Mouse (Mus musculus) hindbrain, embryonic 10.5 days (tissue): Measurements from ENCODE around the gene Cep152. TPM values are rescaled to one million over a fixed set of nuclear protein-coding genes. Genes with fewer than 3 reads are reported as not detected.

Experiments
- DNase-seq: peaks from one replicate; pipeline ENCODE4 v3.0.0-alpha.2; 2017; ENCODE audit warnings: low spot score
- H3K27ac ChIP-seq: fragments of 300-500 bp; sonication (generic); 2 replicates; pipeline ENCODE4 v1.5.1; 2016; ENCODE audit warnings: mild to moderate bottlenecking, moderate library complexity
- H3K27me3 ChIP-seq: fragments of 300-500 bp; sonication (generic); 2 replicates; pipeline ENCODE4 v1.6.1; 2016; ENCODE audit warnings: mild to moderate bottlenecking; ENCODE audit not compliant: poor library complexity, insufficient read depth, severe bottlenecking
- H3K36me3 ChIP-seq: fragments of 300-500 bp; sonication (generic); 2 replicates; pipeline ENCODE4 v1.6.1; 2016; ENCODE audit warnings: mild to moderate bottlenecking, moderate library complexity
- H3K4me1 ChIP-seq: fragments of 300-500 bp; sonication (generic); replicated peaks from 2 replicates; pipeline ENCODE4 v1.6.1; 2016; ENCODE audit warnings: mild to moderate bottlenecking
- H3K4me3 ChIP-seq: fragments of 300-500 bp; sonication (generic); 2 replicates; pipeline ENCODE4 v1.5.1; 2016; ENCODE audit warnings: mild to moderate bottlenecking, moderate library complexity
- H3K9me3 ChIP-seq: fragments of 300-500 bp; sonication (generic); 2 replicates; pipeline ENCODE4 v1.6.1; 2016; ENCODE audit warnings: mild to moderate bottlenecking, moderate library complexity
- WGBS: fragments of 180-500 bp; shearing (Covaris S2); methylation state at CpG from one replicate; pipeline ENCODE4 v1.1.7; 2016; 5-methylcytosine and 5-hydroxymethylcytosine counted together
- polyA plus RNA-seq: library from polyadenylated mRNA; unstranded; fragments of >200 nt; fragmentation: Nextera tagmentation; extraction: Ambion mirVana; gene quantifications from 2 replicates; pipeline ENCODE4 v1.2.1, GENCODE M21; 2016

The Cep152 gene
- polyA plus RNA-seq, 1 experiment from 2014 or later: 8.5 TPM

GRCm38 (mm10) chr2:125659823-125660536 is 35.1 kb upstream of the Cep152 start:
- H3K4me3 ChIP-seq: peak overlapping the region; percentile 36
- peak overlapping the region; percentile 35; the same call in 1 of the 2 replicates for H3K27ac ChIP-seq
- 21% methylated on average over 10 of the region's 10 CpGs for WGBS

GRCm38 (mm10) chr2:125655391-125655790 is 30.5 kb upstream of the Cep152 start:
- DNase-seq: no peak
- Histone ChIP-seq H3K36me3 (no peaks in the 10 kb centered on the region), H3K27me3 (0 out of 2 replicates have a peak, but pooled peaks cover under 1% of the 10 kb centered on the region), H3K27ac (no peak overlapping the region), H3K4me1 (peaks cover 7% of the 10 kb centered on the region), H3K4me3 (no peak overlapping the region), H3K9me3 (no peaks in the 10 kb centered on the region)
- 91% methylated on average over 9 of the region's 9 CpGs for WGBS

More at GRCm38 (mm10) chr2:125659823-125660536, 35.1 kb upstream of the Cep152 start:
- DNase-seq: peak; percentile 64
- H3K27me3 ChIP-seq: peaks cover 10% of the 10 kb centered on the region; the same call in 1 of the 2 replicates
- no peaks in the 10 kb centered on the region for H3K36me3 ChIP-seq
- no peaks in the 10 kb centered on the region for H3K9me3 ChIP-seq
- peaks cover 8% of the 10 kb centered on the region for H3K4me1 ChIP-seq

GRCm38 (mm10) chr2:125653286-125653685 is 28.4 kb upstream of the Cep152 start:
- Histone ChIP-seq H3K9me3 (no peaks in the 10 kb centered on the region), H3K4me3 (no peak overlapping the region), H3K36me3 (no peaks in the 10 kb centered on the region), H3K4me1 (peaks cover 5% of the 10 kb centered on the region; the same call in 1 of the 2 replicates), H3K27ac (no peak overlapping the region), H3K27me3 (no peaks in the 10 kb centered on the region)
- 92% methylated on average over 2 of the region's 2 CpGs for WGBS
- DNase-seq: no peak

GRCm38 (mm10) chr2:125651563-125651962 is 26.6 kb upstream of the Cep152 start:
- WGBS: 72% methylated on average over 8 of the region's 8 CpGs
- Histone ChIP-seq H3K27ac (no peak overlapping the region), H3K4me1 (peaks cover 5% of the 10 kb centered on the region; the same call in 1 of the 2 replicates), H3K36me3 (no peaks in the 10 kb centered on the region), H3K9me3 (no peaks in the 10 kb centered on the region), H3K27me3 (no peaks in the 10 kb centered on the region), H3K4me3 (no peak overlapping the region)
- no peak for DNase-seq

- Histone ChIP-seq H3K27ac (no peak overlapping the region), H3K36me3 (no peaks in the 10 kb centered on the region), H3K9me3 (no peaks in the 10 kb centered on the region), H3K4me1 (peaks cover 5% of the 10 kb centered on the region; the same call in 1 of the 2 replicates), H3K4me3 (no peak overlapping the region), H3K27me3 (no peaks in the 10 kb centered on the region)
- 95% methylated on average over 14 of the region's 14 CpGs for WGBS
- no peak for DNase-seq
These were observed 25.9 kb upstream of the Cep152 start for GRCm38 (mm10) chr2:125650742-125651352.

GRCm38 (mm10) chr2:125650038-125650437 is 25.1 kb upstream of the Cep152 start:
- WGBS: 91% methylated on average over 5 of the region's 5 CpGs
- Histone ChIP-seq H3K9me3 (no peaks in the 10 kb centered on the region), H3K4me1 (peaks cover 6% of the 10 kb centered on the region; the same call in 1 of the 2 replicates), H3K4me3 (no peak overlapping the region), H3K27me3 (no peaks in the 10 kb centered on the region), H3K36me3 (no peaks in the 10 kb centered on the region), H3K27ac (no peak overlapping the region)
- DNase-seq: no peak

- Histone ChIP-seq H3K9me3 (no peaks in the 10 kb centered on the region), H3K27ac (peak overlapping the region; percentile 40; the same call in 1 of the 2 replicates), H3K4me3 (no peak overlapping the region), H3K36me3 (no peaks in the 10 kb centered on the region), H3K27me3 (no peaks in the 10 kb centered on the region), H3K4me1 (peaks cover 8% of the 10 kb centered on the region)
- 79% methylated on average over 6 of the region's 6 CpGs for WGBS
- no peak for DNase-seq
These were observed 20.0 kb upstream of the Cep152 start for GRCm38 (mm10) chr2:125644912-125645311.

GRCm38 (mm10) chr2:125637331-125637730 is 12.4 kb upstream of the Cep152 start:
- 80% methylated on average over 7 of the region's 7 CpGs for WGBS
- 0 out of 2 replicates have a peak, but pooled peaks cover 3% of the 10 kb centered on the region for H3K9me3 ChIP-seq

GRCm38 (mm10) chr2:125630010-125630409 is 5.1 kb upstream of the Cep152 start:
- H3K4me3 ChIP-seq: no peak overlapping the region
- WGBS: 96% methylated on average over 2 of the region's 2 CpGs
- no peak overlapping the region for H3K27ac ChIP-seq
- 0 out of 2 replicates have a peak, but pooled peaks cover 12% of the 10 kb centered on the region for H3K4me1 ChIP-seq
- no peaks in the 10 kb centered on the region for H3K9me3 ChIP-seq
- no peak for DNase-seq
- H3K27me3 ChIP-seq: no peaks in the 10 kb centered on the region
- H3K36me3 ChIP-seq: no peaks in the 10 kb centered on the region

More at GRCm38 (mm10) chr2:125637331-125637730, 12.4 kb upstream of the Cep152 start:
- no peaks in the 10 kb centered on the region for H3K36me3 ChIP-seq
- no peak overlapping the region for H3K4me3 ChIP-seq
- peaks cover 4% of the 10 kb centered on the region for H3K4me1 ChIP-seq
- H3K27ac ChIP-seq: no peak overlapping the region
- H3K27me3 ChIP-seq: no peaks in the 10 kb centered on the region
- no peak for DNase-seq

- Histone ChIP-seq H3K9me3 (no peaks in the 10 kb centered on the region), H3K27me3 (no peaks in the 10 kb centered on the region), H3K4me3 (no peak overlapping the region), H3K27ac (no peak overlapping the region), H3K36me3 (no peaks in the 10 kb centered on the region), H3K4me1 (peaks cover 22% of the 10 kb centered on the region)
- no peak for DNase-seq
- 91% methylated on average over 6 of the region's 6 CpGs for WGBS
These were observed 3.6 kb upstream of the Cep152 start for GRCm38 (mm10) chr2:125628487-125628886.

GRCm38 (mm10) chr2:125626536-125626935 is 1.6 kb upstream of the Cep152 start:
- Histone ChIP-seq H3K9me3 (no peaks in the 10 kb centered on the region), H3K27me3 (no peaks in the 10 kb centered on the region), H3K36me3 (no peaks in the 10 kb centered on the region), H3K4me3 (no peak overlapping the region), H3K4me1 (peaks cover 32% of the 10 kb centered on the region), H3K27ac (no peak overlapping the region)
- WGBS: 85% methylated on average over 4 of the region's 4 CpGs
- no peak for DNase-seq

GRCm38 (mm10) chr2:125624127-125624685 is 707 bp downstream of the Cep152 start:
- Histone ChIP-seq H3K4me1 (peaks cover 45% of the 10 kb centered on the region), H3K4me3 (peak overlapping the region; percentile 74), H3K27ac (peak overlapping the region; percentile 91), H3K36me3 (peaks cover 15% of the 10 kb centered on the region), H3K9me3 (no peaks in the 10 kb centered on the region), H3K27me3 (no peaks in the 10 kb centered on the region)
- 24% methylated on average over 9 of the region's 9 CpGs for WGBS
- no peak for DNase-seq

- peak overlapping the region; percentile 74 for H3K4me3 ChIP-seq
- WGBS: 96% methylated on average over 15 of the region's 15 CpGs
- H3K36me3 ChIP-seq: peaks cover 25% of the 10 kb centered on the region
- no peak overlapping the region for H3K27ac ChIP-seq
- no peaks in the 10 kb centered on the region for H3K27me3 ChIP-seq
- H3K4me1 ChIP-seq: peaks cover 45% of the 10 kb centered on the region
- H3K9me3 ChIP-seq: no peaks in the 10 kb centered on the region
- no peak for DNase-seq
These were observed 1.7 kb downstream of the Cep152 start for GRCm38 (mm10) chr2:125623211-125623610.
